Mouse (Mus musculus) left cerebral cortex, postnatal 14 days (tissue): ENCODE measurements around the gene Rbp2. TPM values are rescaled to one million over a fixed set of nuclear protein-coding genes. Genes with fewer than 3 reads are reported as not detected.

ENCODE experiments used
- DNase-seq, 2 experiments: peaks; one replicate each; pipeline ENCODE4 v3.0.0; 2021 to 2022; ENCODE audit warnings: low spot score in 2 of 2, mixed read lengths in 1 of 2
- intact Hi-C: fragments of 180-260 bp; cut with DNase I; formaldehyde crosslinking; loops from one replicate; pipeline ENCODE4 v1.15.1; 2025
- total RNA-seq, 2 experiments: library from RNA; stranded (reverse); gene quantifications; 2 replicates each; pipeline ENCODE4 v1.2.3; 2021

Gene Rbp2
- total RNA-seq, 2 experiments from 2014 or later: not detected

DNA sequence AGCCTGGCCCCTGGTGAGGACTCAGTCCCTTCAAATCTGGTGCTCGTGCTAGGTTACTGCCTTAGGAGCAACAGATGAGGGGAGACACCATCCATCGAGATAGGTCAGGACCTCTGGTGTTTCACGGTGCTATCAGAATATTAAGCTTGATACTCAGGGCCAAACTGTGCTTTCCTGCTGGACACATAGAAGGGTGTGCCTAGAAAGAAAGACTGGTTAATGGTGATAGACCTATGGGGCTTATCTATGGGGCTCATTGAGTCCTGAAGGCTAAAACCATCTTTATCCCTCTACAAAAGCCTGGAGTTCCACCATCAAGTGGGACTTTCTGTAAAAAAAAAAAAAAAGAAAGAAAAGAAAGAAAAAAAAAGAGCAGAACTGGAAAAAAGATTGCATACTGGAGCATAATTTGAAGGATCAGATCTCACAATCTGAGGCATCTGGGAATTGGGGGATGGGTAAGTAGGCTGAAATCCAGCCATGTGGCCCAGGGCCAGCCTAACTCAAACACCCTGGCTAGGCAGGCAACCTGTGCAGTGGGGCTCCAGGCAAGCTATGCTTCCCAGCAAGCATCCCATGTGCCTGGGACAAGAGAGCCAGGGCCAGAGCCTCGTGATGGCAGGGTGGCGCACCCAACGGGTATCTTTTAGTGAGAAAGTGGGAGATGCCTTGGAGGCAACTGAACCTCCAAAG is 24.6 kb downstream of the Rbp2 start:
- intact Hi-C loops: no loop called here
- no peak for DNase-seq

- intact Hi-C loops: no loop called here
- no peak for DNase-seq
These were observed 38.0 kb downstream of the Rbp2 start for GRCm38 (mm10) chr9:98523872-98524271.

DNA sequence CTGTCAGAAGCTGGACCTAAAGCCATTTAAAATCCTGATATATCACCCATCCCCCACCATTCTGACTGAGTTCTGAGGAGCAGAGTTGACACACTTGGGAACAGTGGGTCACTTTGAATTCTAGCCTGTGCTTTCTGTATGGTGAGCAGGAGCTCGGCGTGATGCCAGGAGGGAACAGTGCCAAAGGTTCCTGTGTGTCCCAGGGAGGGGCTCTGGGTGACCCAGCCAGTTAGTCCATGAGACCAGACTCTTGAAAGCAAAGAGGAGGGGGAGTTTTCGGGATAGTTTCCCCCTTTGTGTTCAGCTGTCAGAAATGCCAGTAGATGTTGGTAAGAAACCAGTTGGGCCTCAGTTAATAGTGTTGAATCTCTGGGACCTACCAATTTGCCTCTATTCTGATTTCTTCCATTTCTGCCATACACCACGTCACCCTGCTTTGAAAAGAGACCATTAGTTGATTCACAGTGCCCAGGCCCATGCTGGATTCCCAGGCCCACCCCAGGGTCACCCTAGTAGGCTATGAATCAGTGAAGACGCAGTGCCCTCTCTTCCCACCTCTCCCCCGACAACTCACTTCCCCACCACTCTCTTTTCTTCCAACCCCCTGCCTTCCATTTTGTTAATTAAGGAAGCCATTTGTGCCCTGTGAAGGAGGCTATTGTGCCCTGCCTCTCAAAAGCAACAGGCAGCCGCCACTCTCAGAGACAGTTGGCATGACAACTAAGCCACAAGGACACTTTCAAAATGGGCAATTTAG is 39.0 kb downstream of the Rbp2 start:
- intact Hi-C loops: no loop called here
- DNase-seq: peak; percentile 28 to 30

DNA sequence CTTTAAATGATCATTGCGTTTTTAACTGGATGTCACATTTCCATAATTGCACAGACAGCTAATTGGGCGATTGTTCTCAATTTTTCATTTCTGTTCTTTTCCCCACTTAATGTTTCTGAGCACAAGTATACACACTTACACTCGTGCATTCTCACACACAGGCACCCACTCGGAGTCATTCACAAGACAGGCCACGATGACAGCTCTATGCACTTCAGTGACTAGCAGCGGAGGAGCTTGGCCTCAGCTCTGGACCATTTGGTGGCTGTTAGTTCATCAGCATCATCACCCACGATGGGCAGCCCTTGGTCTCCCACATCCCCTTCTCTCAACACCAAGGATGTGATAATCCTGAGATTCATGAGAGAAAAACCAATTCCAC is 39.6 kb downstream of the Rbp2 start:
- no peak for DNase-seq
- intact Hi-C loops: no loop called here

- intact Hi-C loops: no loop called here
- no peak for DNase-seq
These were observed 41.3 kb downstream of the Rbp2 start for GRCm38 (mm10) chr9:98527226-98527625.

DNA sequence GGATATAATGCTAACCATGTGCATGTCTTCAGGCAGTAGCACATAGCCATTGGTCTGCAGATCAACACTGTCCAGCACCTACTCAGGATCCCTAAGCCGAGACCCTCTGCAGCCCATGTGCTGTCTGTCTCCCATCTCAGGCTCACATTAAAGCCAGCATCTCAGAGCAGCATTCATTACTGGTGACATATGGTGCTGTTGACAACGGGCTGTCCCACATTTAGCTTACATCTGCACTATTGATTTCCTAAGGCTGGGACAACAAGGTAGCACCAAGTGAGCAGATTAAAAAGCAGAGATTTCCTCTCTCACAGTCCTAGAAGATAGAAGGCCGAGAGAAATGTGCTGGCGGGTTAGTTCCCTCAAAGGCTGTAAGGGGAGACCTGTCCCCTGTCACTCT is 43.9 kb downstream of the Rbp2 start:
- intact Hi-C loops: no loop called here

GRCm38 (mm10) chr9:98530999-98531398 is 45.1 kb downstream of the Rbp2 start:
- intact Hi-C loops: no loop called here
- no peak for DNase-seq

More for the DNA sequence above, 43.9 kb downstream of the Rbp2 start:
- DNase-seq: no peak

DNA sequence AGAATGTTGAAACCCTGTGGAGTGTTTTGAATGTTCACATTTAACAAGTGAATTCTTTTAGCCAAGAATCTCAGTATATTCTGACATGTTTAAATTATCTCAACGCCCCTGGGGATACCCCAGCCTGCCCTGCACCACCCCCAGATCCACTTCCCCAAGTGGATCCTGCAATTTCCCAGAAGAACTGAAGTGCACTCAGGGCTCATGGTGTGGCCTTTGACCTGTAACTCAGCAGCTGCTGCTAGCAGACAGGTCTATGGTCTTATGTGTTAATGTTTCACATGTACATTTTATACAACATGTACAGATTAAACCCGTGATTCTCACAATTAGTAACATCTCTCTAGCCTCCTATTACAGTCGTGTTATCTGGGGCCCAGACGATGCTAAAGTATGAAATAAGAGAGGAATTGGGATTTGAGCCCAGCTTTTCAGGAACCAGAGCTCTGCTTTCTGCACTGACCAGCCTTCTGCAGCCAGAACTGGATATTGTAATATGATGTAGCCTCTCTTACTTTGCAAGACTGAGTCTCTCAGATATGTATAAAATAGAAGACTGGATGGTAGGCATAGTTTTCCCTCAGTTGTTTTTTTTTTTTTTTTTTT is 48.9 kb downstream of the Rbp2 start:
- no peak for DNase-seq
- intact Hi-C loops: loop anchor here (5.0 kb wide), 4 partner anchors 117 to 1362 kb away; partner anchors contain the start of gene Clstn2

DNA sequence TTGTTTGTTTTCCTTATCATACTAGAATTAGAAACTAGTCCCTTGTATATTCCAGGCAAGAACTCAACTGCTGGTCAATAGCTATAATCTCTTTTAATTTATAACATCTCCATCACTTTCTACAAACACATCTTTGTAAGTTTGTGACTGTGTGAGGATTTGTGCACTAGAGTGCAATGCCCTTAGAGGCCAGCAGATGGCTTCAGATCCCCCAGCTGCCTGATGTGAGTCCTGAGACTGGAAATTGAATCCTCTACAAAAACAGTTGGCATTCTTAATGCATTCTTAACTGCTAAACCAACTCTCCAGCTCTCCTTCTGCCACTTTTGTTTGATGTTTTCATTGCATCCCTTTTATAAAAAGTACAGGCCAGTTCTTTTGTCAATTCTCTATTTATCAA is 49.8 kb downstream of the Rbp2 start:
- no peak for DNase-seq
- intact Hi-C loops: loop anchor here (5.0 kb wide), 4 partner anchors 118 to 1363 kb away; partner anchors contain the start of gene Clstn2

GRCm38 (mm10) chr9:98538017-98538712 is 52.2 kb downstream of the Rbp2 start:
- DNase-seq: no peak
- intact Hi-C loops: loop anchor here (5.0 kb wide), 4 partner anchors 121 to 1366 kb away; partner anchors contain the start of gene Clstn2

DNA sequence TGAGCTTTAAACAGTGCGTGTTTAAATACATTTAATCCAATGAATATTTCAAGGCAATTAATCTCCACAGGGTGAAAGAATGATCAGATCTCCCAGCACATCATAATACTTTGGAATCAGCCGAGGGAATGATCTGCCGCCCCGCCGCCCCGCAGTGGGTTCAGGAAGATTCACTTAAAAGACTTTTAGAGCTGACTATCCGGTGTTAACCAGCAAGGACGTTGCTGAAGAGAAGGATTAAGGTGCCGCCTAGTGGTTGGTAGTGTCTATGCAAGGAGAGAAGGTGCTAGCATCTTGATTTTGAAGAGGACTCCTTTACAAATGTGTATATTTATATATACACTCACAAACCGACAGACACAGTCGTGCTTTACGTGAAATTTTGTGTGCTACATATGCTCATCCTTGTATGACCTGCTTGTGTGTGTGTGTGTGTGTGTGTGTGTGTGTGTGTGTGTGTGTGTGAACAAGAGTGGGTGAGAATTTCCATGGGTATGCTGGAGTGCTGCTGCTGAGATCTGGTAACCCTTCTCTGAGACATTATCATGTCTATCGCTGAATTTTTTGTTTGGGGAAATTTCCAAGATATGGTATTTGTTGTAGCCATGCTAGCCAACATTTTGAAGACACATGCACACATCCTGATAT is 52.9 kb downstream of the Rbp2 start:
- intact Hi-C loops: loop anchor here (5.0 kb wide), 4 partner anchors 122 to 1367 kb away; partner anchors contain the start of gene Clstn2
- DNase-seq: peak; percentile 86 to 89

DNA sequence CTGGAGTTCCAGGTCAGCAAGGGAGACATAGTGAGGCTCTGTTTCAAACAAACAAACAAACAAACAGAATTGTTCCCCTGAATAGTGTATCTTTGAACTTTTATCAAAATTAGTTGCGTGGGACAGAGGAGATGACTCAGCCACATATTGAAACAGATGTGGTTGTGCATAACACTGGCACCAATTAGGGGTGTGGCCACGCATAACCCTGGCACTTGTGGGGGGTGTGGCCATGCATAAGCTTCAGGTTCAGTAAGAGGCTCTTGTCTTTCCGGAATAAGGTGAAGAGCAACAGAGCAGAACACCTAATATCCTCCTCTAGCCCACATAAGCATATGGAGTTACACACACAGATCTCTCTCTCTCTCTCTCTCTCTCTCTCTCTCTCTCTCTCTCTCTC is 58.1 kb downstream of the Rbp2 start:
- no peak for DNase-seq
- intact Hi-C loops: no loop called here

Other genes starting within 250 kb of the Rbp2 start
- gene Nmnat3, start 198.7 kb upstream of the Rbp2 start, total RNA-seq: 1 to 10 TPM in 1 of 2 experiments, under 1 TPM in 1; 0.48 to 1.0 TPM
- gene Rbp1, start 63.2 kb upstream of the Rbp2 start, total RNA-seq: 1 to 10 TPM; 6.7 to 6.8 TPM
- gene Copb2, start 77.6 kb downstream of the Rbp2 start, total RNA-seq: 10 to 100 TPM; 84.8 to 88.2 TPM
- 10 to 100 TPM; 26.7 to 27.6 TPM for gene Mrps22, start 115.5 kb downstream of the Rbp2 start, total RNA-seq